Mouse (Mus musculus) layer of hippocampus, adult 2 months (tissue): ENCODE data around the gene Adam19. TPM values are rescaled to one million over a fixed set of nuclear protein-coding genes. Genes with fewer than 3 reads are reported as not detected.
"Not testable (repeated sequence)": the region's sequence is repeated elsewhere in the genome, so short reads cannot be mapped to it uniquely, and the experiment has no call there.

ENCODE experiments used
- DNase-seq, 2 experiments: peaks; one replicate each; pipeline ENCODE4 v3.0.0; 2022; ENCODE audit warnings: low spot score in 2 of 2
- H3K27ac ChIP-seq: fragments of 200-600 bp; 2 replicates; pipeline ENCODE4 v1.8.1; 2022
- H3K4me3 ChIP-seq: fragments of 200-600 bp; 2 replicates; pipeline ENCODE4 v1.8.1; 2022; ENCODE audit warnings: mild to moderate bottlenecking
- CTCF ChIP-seq: fragments of 200-600 bp; conservative IDR thresholded peaks from 2 replicates; pipeline ENCODE4 v1.8.1; 2022; ENCODE audit warnings: antibody characterized with exemption, mild to moderate bottlenecking, moderate library complexity
- microRNA-seq, 2 experiments: library from miRNA; unstranded; fragments of <30 nt; microRNA quantifications; one replicate each; pipeline ENCODE4 v1.2.0; 2021
- total RNA-seq, 2 experiments: library from RNA; stranded (reverse); gene quantifications; 2 replicates each; pipeline ENCODE4 v1.2.3; 2021

The Adam19 gene
- total RNA-seq, 2 experiments from 2014 or later = 11.3 to 12.6 TPM

GRCm38 (mm10) chr11:46165866-46166585 is 110.2 kb downstream of the Adam19 start, which contains the start of gene Nipal4:
Gene Nipal4 (minus strand): TSS chr11:46166508.
- Histone ChIP-seq H3K27ac (peak within 1 kb of the TSS; percentile 43), H3K4me3 (peak within 1 kb of the TSS; percentile 55)
- TF ChIP-seq CTCF = no peak
- peak; percentile 3 to 13 for DNase-seq

GRCm38 (mm10) chr11:46168506-46168905 is 112.7 kb downstream of the Adam19 start:
- no peak for TF ChIP-seq CTCF
- H3K27ac ChIP-seq = 0 out of 2 replicates have a peak overlapping the region, but pooled peaks have one; percentile 7
- no peak overlapping the region for H3K4me3 ChIP-seq
- no peak for DNase-seq

DNA sequence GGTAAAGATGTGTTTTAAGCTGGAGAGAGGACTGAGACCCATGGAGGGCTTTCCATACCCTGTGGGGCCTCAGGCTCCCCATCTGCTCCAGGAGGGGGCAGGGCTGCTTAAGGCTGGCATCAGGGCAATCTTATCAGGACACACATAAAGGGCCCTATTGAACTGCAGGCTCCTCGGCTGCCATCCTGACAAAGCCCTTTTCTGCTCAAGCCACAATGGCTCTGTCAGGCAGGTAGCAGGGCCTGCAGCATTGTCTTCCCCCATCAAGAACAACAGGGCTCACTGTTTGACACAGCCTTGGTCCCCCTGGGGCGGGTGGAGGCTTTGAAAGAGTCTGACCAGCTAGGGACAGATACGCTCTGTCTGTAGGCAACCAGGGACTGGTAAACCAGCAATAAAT is 114.1 kb downstream of the Adam19 start:
- Histone ChIP-seq H3K4me3 (no peak overlapping the region), H3K27ac (peak overlapping the region; percentile 69)
- DNase-seq = no peak
- 0 out of 2 replicates have a peak, but pooled peaks have one; percentile 12 for TF ChIP-seq CTCF

DNA sequence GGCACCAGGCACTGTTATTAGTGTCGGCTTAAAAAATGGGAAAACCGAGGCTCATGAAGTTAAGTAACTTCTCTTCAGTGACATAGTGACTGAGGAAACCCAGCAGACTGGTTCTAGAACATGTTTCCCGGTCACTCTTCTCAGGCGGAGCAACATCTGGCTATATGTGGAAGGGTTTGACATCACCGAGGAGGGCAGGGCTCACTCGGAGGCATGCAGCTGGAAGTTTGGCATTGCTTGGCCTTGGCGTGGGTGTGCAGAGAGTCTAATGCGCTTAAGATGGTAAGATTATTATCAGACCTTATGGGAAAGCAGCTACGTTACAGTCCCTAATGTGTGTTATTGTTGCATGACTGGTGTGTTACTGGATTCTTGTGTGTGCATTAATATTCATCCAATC is 116.3 kb downstream of the Adam19 start:
- no peak for TF ChIP-seq CTCF
- H3K4me3 ChIP-seq = no peak overlapping the region

GRCm38 (mm10) chr11:46176155-46176554 is 120.4 kb downstream of the Adam19 start:
- no peak for DNase-seq
- no peak overlapping the region for H3K4me3 ChIP-seq

More for the DNA sequence above, 116.3 kb downstream of the Adam19 start:
- no peak overlapping the region for H3K27ac ChIP-seq
- DNase-seq = no peak

GRCm38 (mm10) chr11:46177246-46178043 is 121.7 kb downstream of the Adam19 start:
- Histone ChIP-seq H3K4me3 (no peak overlapping the region), H3K27ac (no peak overlapping the region)
- no peak for DNase-seq
- TF ChIP-seq CTCF = no peak

More at GRCm38 (mm10) chr11:46176155-46176554, 120.4 kb downstream of the Adam19 start:
- TF ChIP-seq CTCF = no peak
- H3K27ac ChIP-seq = no peak overlapping the region

DNA sequence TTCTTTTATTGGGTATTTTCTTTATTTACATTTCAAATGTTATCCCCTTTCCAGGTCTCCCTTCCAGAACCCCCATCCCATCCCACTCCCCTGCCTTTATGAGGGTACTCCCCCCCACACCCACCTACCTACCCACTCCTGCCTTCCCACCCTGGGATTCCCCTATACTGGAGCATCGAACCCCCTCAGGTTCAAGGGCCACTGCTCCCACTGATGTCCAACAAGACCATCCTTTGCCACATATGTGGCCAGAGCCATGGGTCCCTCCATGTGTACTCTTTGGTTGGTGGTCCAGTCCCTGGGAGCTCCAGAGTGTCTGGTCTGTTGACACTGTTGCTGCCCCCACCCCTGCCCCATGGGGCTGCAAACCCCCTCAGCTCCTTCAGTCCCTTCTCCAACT is 126.2 kb downstream of the Adam19 start:
- DNase-seq, H3K27ac ChIP-seq, H3K4me3 ChIP-seq: not testable (repeated sequence)

DNA sequence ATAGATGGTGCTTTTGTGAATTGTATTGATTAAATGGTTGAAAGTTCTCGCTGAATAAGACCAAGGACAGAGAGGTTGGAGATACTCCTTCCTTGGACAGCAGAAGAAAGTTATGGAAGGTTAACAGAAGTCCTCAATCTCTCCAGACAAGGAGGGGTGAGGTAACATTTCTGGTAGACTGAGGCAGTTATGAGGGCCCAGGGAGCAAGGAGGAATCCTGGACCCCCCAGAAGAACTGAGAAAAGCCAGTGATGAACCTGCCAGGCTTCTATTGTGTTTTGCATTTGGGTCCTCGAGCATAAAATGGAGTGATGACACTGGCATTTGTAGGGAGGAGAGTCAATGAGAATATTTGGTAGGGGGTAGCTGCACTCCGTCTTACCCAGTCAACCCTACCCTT is 129.2 kb downstream of the Adam19 start:
- no peak for DNase-seq
- TF ChIP-seq CTCF = no peak
- Histone ChIP-seq H3K4me3 (no peak overlapping the region), H3K27ac (no peak overlapping the region)

DNA sequence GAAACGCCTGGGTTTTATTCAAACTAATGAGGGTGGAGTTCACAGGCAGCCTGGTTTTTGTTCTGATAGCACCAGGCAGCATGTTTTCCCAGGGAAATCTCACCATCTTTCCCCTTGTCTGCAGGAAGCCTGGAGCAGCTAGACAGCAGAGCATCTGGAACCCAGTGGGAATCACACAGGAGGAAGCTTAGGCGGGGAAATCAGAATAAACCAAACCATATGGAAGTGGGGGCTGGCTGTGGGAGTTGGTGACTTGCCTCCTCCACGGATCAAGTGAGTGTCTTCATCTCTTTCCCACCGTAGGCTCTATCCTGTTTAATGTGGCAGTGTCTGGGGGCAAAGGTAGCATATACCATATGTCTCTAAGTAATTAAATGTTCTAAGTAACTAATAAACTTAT is 129.7 kb downstream of the Adam19 start:
- DNase-seq = peak; percentile 21 to 32
- H3K27ac ChIP-seq = no peak overlapping the region
- no peak for TF ChIP-seq CTCF
- no peak overlapping the region for H3K4me3 ChIP-seq

DNA sequence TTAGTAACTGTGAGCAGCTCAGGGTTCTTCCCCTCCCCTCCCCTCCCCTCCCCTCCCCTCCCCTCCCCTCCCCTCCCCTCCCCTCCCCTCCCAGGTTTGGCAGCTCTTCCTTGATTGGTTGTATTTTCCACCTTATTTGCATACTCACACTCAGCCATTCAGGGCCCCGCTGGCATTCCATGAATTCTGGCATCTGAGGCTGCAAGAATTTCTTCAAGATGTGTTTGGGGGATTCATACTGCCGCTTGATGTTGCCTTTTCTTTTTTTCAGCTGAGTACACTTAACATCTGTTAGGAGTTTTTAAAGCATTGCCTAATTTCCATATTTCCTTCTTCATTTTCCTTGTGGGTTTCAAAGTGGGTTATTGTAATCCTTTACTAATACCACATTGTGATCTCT is 132.5 kb downstream of the Adam19 start:
- TF ChIP-seq CTCF = no peak
- peak in 1 of 2 experiments; percentile 34 for DNase-seq
- Histone ChIP-seq H3K27ac (no peak overlapping the region), H3K4me3 (no peak overlapping the region)

GRCm38 (mm10) chr11:46194175-46194574 is 138.4 kb downstream of the Adam19 start:
- DNase-seq = no peak
- no peak overlapping the region for H3K4me3 ChIP-seq
- TF ChIP-seq CTCF = no peak
- no peak overlapping the region for H3K27ac ChIP-seq

Small RNA genes lying within 50 kb of the gene (microRNA-seq; reads per million reads assigned to microRNA genes)
- 0.18 to 0.32 reads per million in 2 experiments for gene Mir7239
- 0 reads per million in 2 experiments for gene Mir8100

Other genes starting within 250 kb of the Adam19 start
- gene Clint1, start 203.9 kb upstream of the Adam19 start, total RNA-seq = 10 to 100 TPM; 53.2 to 55.4 TPM
- gene Lsm11, start 111.1 kb upstream of the Adam19 start, total RNA-seq = 10 to 100 TPM; 24.6 to 30.8 TPM
- 10 to 100 TPM in 1 of 2 experiments, 1 to 10 TPM in 1; 9.4 to 12.2 TPM for gene Thg1l, start 100.5 kb upstream of the Adam19 start, total RNA-seq
- gene Sox30, start 75.7 kb upstream of the Adam19 start, total RNA-seq = under 1 TPM in 1 of 2 experiments, not detected in 1; 0.15 TPM
- 1 to 10 TPM in 1 of 2 experiments, under 1 TPM in 1; 0.82 to 1.6 TPM for gene Gm12166, start 3.7 kb upstream of the Adam19 start, total RNA-seq
- 1 to 10 TPM; 1.3 to 1.7 TPM for gene Nipal4, start 110.5 kb downstream of the Adam19 start, total RNA-seq
- 1 to 10 TPM in 1 of 2 experiments, under 1 TPM in 1; 0.72 to 1.0 TPM for gene Fndc9, start 179.5 kb downstream of the Adam19 start, total RNA-seq